Mouse (Mus musculus) olfactory bulb, adult 2 months (tissue): ENCODE measurements at regions not wholly inside any gene's neighbourhood (a gene's known extent, or its start where the extent isn't known, plus 50 kb on each side); places are given as distances from the start of the nearest gene placed in this dataset.

Experiments
- CTCF ChIP-seq: fragments of 200-500 bp; IDR thresholded peaks from 2 replicates; pipeline ENCODE4 v1.5.1; 2012; ENCODE audit warnings: low read depth, mild to moderate bottlenecking, low read length, moderate library complexity; ENCODE audit not compliant: insufficient read depth
- POLR2A ChIP-seq: fragments of 200-500 bp; IDR thresholded peaks from 2 replicates; pipeline ENCODE4 v1.6.1; 2012; ENCODE audit warnings: mild to moderate bottlenecking, low read depth, low read length, moderate library complexity; ENCODE audit not compliant: insufficient read depth

DNA sequence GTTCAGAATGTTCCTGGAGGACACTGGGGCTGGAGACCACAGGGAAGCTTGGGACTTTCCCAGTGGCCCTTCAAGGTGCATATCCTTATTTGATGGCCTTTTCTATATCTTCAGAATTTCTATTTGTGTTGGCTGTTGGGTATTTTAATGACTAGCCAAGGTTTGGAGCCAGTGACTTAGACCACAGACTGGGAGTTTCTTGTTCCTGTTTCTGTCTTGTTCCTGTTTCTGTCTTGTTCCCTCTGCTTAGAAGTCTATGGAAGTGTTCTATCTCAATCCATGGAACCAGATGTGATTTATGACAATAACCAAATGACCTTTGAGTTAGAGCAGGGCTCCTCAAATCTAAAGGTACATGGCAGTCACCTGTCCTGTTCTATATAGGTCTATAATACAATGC lies 156.6 kb upstream of the Tapt1 start:
- TF ChIP-seq CTCF: no peak
- TF ChIP-seq POLR2A: no peak
